Mouse (Mus musculus): ENCODE measurements around the gene Ifi27. TPM values are rescaled to one million over a fixed set of nuclear protein-coding genes. Genes with fewer than 3 reads are reported as not detected.
"Not testable (repeated sequence)": the region's sequence is repeated elsewhere in the genome, so short reads cannot be mapped to it uniquely, and the experiment has no call there.

The Ifi27 gene
- total RNA-seq, 4 experiments from 2014 or later, result 117 to 188 (median 137) TPM

DNA sequence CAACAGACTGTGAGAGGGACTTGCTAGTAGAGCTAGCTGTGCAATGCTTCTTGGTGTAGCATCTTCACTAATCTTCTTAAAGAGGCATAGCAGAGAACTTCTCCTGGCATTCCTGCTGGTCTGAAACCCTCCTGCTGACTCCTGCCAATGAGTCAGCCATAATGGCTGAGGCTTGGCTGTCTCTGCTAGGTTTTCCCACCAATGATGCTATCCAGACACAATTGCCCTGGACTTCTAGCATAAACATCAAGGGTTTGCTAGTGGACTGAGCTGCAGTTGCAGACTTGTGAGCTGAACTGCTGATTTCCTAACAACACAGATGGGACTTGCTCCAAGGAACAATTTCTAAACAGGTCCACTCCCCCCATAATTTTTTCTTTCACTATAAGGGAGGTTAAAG is 19.4 kb downstream of the Ifi27 start:
- DNase-seq (ENCODE audit: low spot score in 2 of 2), result no peak

GRCm38 (mm10) chr12:103456727-103457126 is 22.7 kb downstream of the Ifi27 start:
- DNase-seq (ENCODE audit: low spot score in 2 of 2), result not testable (repeated sequence)

DNA sequence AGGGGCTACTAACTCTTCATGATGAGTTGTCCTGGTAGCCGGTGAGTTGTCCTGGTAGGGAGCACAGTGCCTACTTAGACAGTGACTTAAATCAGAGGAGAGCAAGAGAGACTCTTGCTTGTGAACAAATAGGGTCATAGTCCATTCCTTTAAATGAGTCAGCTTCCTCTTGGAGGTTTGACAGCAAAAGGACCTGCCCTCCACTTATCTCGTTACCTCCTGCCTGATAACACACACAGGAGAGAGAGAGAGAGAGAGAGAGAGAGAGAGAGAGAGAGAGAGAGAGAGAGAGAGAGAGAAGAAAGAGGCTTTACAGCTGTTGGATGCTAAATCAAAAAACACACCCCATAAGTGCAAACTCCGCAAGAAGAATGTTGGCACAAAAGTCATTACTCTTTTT is 23.1 kb downstream of the Ifi27 start, which contains the start of gene Ifi27l2b:
Gene Ifi27l2b (minus strand): TSS at position 84 of the 400 bp plus-strand sequence.
- no peak for DNase-seq (ENCODE audit: low spot score in 2 of 2)

DNA sequence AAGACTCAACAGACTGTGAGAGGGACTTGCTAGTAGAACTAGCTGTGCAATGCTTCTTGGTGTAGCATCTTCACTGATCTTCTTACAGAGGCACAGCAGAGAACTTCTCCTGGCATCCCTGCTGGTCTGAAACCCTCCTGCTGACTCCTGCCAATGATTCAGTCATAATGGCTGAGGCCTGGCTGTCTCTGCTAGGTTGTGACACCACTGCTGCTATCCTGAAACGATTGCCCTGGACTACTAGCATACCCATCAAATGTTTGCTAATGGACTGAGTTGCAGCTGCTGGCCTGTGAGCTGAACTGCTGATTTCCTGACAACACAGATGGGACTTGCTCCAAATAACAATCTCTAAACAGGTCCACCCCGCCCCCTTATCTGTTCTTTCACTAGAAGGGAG is 40.5 kb downstream of the Ifi27 start:
- DNase-seq (ENCODE audit: low spot score in 2 of 2), result no peak

DNA sequence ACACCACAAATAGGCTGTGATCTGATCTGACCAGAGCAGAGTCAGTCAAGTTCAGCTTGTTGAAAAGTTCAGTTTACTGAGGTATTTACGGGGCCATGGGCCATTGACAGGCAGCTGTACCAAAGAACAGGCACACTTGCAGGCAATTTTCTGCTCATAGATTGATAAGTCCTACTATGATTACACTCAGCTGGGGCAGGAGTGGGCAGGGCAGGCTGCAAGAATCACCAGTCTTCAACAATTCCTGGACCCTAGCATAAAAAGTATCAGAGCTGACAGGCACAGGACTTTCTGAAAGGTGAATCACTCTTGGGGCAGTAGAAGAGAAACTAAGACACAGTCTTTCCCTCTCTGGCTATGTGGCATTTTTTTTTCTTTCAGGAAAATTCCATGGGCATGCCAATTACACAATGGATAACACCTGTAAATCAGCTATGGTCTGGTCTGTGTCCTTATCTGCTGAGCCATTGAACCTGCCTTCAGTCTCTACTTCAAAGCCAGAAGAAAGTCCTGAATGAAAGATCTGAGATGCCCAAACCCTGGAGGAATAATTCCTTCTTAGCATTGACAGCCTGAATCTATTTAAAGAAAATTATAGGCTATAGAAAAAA is 42.9 kb downstream of the Ifi27 start:
- no peak for DNase-seq (ENCODE audit: low spot score in 2 of 2)

- no peak for DNase-seq (ENCODE audit: low spot score in 2 of 2)
Observed at GRCm38 (mm10) chr12:103477461-103478015, 43.5 kb downstream of the Ifi27 start.

GRCm38 (mm10) chr12:103481671-103482070 is 47.7 kb downstream of the Ifi27 start:
- DNase-seq (ENCODE audit: low spot score in 2 of 2), result no peak

DNA sequence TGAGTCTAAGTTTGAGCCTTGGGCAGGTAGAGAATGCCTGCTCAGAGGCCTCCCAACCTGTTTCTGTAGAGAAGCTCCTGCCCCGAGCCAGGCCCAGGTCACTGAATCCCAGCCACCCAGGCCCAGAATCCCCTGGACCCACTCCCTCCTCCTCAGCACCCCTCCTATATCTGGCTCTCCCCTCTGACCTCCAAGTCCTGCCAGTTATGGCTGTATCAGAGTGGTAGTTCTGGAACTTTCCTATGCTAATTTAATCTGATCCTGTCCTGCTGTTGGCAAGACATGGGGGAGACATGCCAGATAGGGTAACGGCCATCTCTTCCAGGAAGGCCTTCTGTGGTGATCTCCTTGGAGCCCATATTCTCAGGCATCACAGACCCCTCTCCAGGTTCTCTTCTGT is 48.8 kb downstream of the Ifi27 start:
- DNase-seq (ENCODE audit: low spot score in 2 of 2), result no peak

DNA sequence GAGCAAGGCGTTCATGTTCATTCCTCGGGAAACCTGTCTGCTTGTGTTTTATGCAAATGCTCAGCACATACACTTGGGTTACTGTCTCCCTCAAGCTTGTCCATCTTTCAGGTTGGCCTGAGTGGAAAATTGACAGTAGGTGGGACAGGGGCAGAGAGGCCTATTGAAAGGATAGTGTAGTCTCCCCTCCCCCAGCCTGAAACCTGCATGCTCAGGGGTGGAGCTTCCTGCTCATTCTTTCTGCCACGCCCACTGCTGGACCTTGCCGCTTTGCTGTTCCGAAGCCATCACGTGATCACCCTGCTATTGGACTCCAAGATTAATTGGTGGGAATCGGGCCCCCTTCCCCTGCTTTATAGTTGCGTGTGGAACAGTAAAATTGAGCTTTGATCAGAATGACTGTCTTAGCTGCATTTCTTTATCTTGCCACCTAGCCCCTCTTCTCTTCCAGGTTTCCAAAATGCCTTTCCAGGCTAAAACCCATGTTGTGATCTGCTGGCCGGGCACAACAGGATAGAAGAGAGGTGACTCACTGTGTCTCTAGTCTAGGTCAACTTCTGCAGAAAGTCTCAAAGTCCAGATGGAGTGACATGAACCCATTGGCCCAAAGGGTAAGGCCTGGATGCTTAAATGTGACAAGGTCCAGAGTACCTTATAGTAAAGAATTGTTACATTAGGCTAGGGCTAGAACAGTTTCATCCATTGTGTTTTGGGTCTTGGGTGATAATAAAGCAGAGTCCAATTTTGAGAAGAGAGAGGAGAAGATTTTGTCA is 50.4 kb downstream of the Ifi27 start:
- not testable (repeated sequence) for DNase-seq (ENCODE audit: low spot score in 2 of 2)

DNA sequence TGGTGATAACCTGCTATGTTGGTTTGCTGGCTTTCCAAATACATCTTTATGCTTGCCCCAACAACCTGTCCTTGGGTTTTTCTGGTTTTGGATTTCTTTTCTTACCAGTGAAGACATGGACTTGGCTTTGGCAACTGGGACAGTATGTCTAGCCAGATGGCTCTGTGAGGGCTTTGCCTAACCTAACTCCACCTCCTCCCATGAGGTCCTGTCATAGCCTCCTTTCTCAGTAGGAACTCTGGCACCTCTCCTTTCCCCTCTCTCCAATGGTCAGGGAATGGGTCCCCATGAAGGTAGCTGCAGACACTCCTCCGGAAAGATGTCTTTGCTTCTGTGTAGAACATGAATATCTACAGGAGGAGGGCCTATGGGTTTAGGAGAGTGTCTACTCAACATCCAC is 52.7 kb downstream of the Ifi27 start:
- DNase-seq (ENCODE audit: low spot score in 2 of 2), result no peak

DNA sequence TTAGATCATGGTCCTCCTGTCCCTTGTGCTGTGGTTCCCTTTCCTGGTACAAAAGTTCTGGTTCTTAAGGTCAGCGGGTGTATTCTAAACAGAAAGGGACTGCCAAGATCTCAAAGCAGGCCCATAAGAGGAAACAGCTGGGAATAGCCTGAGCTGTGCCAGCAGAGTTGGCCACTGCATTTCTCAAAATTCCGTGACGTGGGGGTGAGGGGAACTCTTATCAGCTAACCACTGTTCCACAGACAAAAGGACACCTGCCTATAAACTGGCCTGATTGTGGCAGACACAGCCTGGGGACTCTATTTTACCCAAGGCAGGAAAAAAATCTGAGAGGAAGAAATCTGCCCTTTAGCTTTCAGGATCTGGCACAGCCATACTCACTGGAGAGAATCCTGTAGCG is 53.3 kb downstream of the Ifi27 start:
- DNase-seq (ENCODE audit: low spot score in 2 of 2), result no peak

- no peak for DNase-seq (ENCODE audit: low spot score in 2 of 2)
Observed at GRCm38 (mm10) chr12:103487750-103488149, 53.7 kb downstream of the Ifi27 start.

Other genes starting within 250 kb of the Ifi27 start
- gene Prima1, start 192.1 kb upstream of the Ifi27 start, total RNA-seq (2022), result 1 to 10 TPM; 4.1 to 7.1 (median 5.0) TPM
- gene Fam181a, start 123.2 kb upstream of the Ifi27 start, total RNA-seq (2022), result 1 to 10 TPM; 2.0 to 3.3 (median 2.3) TPM
- 1 to 10 TPM; 2.3 to 3.4 (median 2.6) TPM for gene Asb2, start 78.2 kb upstream of the Ifi27 start, total RNA-seq (2022)
- 10 to 100 TPM; 26.6 to 51.6 (median 39.1) TPM for gene Otub2, start 45.5 kb upstream of the Ifi27 start, total RNA-seq (2022)
- gene 9330161L09Rik, start 26.4 kb upstream of the Ifi27 start, total RNA-seq (2022), result 1 to 10 TPM; 1.9 to 4.8 (median 2.9) TPM
- gene Ddx24, start 8.4 kb upstream of the Ifi27 start, total RNA-seq (2022), result 100 to 1,000 TPM; 232 to 260 (median 242) TPM
- 10 to 100 TPM in 1 of 4 experiments, 1 to 10 TPM in 2, not detected in 1; 2.8 to 33.0 (median 8.6) TPM for gene Ifi27l2a, start 9.5 kb downstream of the Ifi27 start, total RNA-seq (2022)
- gene Ifi27l2b, start 23.0 kb downstream of the Ifi27 start, total RNA-seq (2022), result not detected
- gene Ppp4r4, start 98.1 kb downstream of the Ifi27 start, total RNA-seq (2022), result 10 to 100 TPM; 37.8 to 51.4 (median 42.4) TPM
- under 1 TPM in 1 of 4 experiments, not detected in 3; 0.21 TPM for gene Serpina10, start 197.2 kb downstream of the Ifi27 start, total RNA-seq (2022)
- gene Serpina6, start 223.0 kb downstream of the Ifi27 start, total RNA-seq (2022), result not detected
- not detected for gene Serpina16, start 241.9 kb downstream of the Ifi27 start, total RNA-seq (2022)

Measured in layer of hippocampus, adult 8-10 months (tissue).